Mouse (Mus musculus): ENCODE results near the gene Lgr5. TPM values are rescaled to one million over a fixed set of nuclear protein-coding genes. Genes with fewer than 3 reads are reported as not detected.

The Lgr5 gene
- polyA plus RNA-seq, 2 experiments, result 0.76 to 0.84 TPM

DNA sequence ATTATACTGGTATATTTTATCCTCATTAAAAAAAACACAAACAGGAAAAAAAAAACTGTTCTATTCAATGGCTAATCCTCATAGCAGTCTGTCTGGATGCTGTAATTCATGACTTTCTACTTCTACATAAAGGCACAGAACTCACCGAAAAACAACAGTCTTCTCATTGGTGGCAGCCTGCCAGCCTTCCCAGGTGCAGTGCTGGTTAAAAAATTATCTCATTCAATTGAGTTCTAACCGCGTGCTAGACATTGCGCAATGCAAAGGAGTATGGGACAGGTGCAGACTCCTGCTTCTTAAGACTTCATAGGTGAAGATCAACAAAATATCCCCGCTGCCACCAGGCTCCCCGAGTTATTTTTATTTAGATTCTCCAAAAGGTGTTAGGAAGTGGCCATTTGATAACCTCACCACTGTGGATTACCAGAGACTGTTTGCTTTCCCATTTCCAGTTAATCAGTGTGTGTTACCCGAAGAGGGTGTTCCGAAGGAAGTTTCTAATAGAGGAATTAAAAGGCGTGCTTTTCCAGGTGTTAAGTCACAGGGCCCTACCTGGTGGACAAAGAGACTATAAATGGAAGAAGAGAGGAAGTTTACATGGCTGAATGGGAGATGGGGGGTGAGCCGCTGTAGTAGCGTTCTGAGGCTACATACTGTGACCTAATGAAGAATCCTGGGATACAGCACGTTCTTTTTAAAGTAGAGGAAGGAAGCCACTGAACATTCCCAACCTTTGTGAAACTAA is 26.3 kb downstream of the Lgr5 start:
- no peak for ATAC-seq (ENCODE audit: insufficient read depth)
- TF ChIP-seq EP300 (IDR thresholded peaks at IDR 0.05; ENCODE audit: low read depth) (no peak), CTCF (IDR thresholded peaks at IDR 0.05; ENCODE audit: low read depth) (no peak)
- no peak overlapping the region for H3K4me2 ChIP-seq (ENCODE audit: low read depth)
- no peak for DNase-seq (ENCODE audit: low read depth in 3 of 3, low spot score in 3 of 3)
- H3K9me3 ChIP-seq (ENCODE audit: control insufficient read depth, low read length), result no peaks in the 10 kb centered on the region
- H3K9ac ChIP-seq (replicated peaks), result no peak overlapping the region
- no peaks in the 10 kb centered on the region for H3K27me3 ChIP-seq (ENCODE audit: control insufficient read depth, insufficient read depth, low read length)
- 53% methylated on average over 12 of the region's 12 CpGs for WGBS (ENCODE audit: insufficient replicate concordance)
- H3K4me3 ChIP-seq (ENCODE audit: insufficient read depth in 1 of 2, low read depth in 2 of 2, low read length in 2 of 2), result no peak overlapping the region
- H3K27ac ChIP-seq, result no peak overlapping the region
- H3K36me3 ChIP-seq (replicated peaks; ENCODE audit: control insufficient read depth, insufficient read depth, low read depth), result no peaks in the 10 kb centered on the region
- no peaks in the 10 kb centered on the region for H3K4me1 ChIP-seq (replicated peaks; ENCODE audit: control insufficient read depth in 2 of 2, insufficient read depth in 2 of 2, low read length in 1 of 2)

DNA sequence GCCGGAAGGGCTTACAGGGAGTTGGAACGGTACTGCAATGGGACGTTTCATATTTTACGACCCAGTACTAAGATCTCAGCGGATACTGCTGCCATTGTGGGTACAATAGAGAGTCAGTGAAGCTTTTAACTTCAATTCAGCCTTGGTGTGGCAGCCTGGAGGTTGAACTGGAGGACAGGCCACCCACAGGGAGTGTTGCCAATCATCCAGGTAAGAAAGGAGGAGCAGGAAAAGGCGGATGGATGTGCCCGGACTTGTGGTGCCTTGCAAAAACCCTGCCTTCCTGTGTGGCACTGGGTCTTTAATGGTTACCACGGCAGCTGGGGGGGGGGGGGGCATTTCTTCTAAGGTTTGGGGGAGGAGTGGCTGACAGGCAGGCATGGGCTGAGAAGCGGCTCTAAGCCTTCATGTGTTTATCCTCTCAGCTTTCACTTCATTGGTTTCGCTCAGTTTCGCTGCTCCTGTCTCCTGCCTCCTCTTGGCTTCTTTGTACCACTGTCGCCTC is 30.8 kb downstream of the Lgr5 start:
- Histone ChIP-seq H3K4me1 (replicated peaks; ENCODE audit: control insufficient read depth in 2 of 2, insufficient read depth in 2 of 2, low read length in 1 of 2) (no peaks in the 10 kb centered on the region), H3K9me3 (ENCODE audit: control insufficient read depth, low read length) (no peaks in the 10 kb centered on the region), H3K27ac (no peak overlapping the region), H3K4me3 (ENCODE audit: insufficient read depth in 1 of 2, low read depth in 2 of 2, low read length in 2 of 2) (no peak overlapping the region), H3K9ac (replicated peaks) (no peak overlapping the region), H3K4me2 (ENCODE audit: low read depth) (no peak overlapping the region), H3K36me3 (replicated peaks; ENCODE audit: control insufficient read depth, insufficient read depth, low read depth) (no peaks in the 10 kb centered on the region), H3K27me3 (ENCODE audit: control insufficient read depth, insufficient read depth, low read length) (no peaks in the 10 kb centered on the region)
- no peak for ATAC-seq (ENCODE audit: insufficient read depth)
- 54% methylated on average over 11 of the region's 12 CpGs for WGBS (ENCODE audit: insufficient replicate concordance)
- TF ChIP-seq EP300 (IDR thresholded peaks at IDR 0.05; ENCODE audit: low read depth) (no peak), CTCF (IDR thresholded peaks at IDR 0.05; ENCODE audit: low read depth) (no peak)
- DNase-seq (ENCODE audit: low read depth in 3 of 3, low spot score in 3 of 3), result no peak

DNA sequence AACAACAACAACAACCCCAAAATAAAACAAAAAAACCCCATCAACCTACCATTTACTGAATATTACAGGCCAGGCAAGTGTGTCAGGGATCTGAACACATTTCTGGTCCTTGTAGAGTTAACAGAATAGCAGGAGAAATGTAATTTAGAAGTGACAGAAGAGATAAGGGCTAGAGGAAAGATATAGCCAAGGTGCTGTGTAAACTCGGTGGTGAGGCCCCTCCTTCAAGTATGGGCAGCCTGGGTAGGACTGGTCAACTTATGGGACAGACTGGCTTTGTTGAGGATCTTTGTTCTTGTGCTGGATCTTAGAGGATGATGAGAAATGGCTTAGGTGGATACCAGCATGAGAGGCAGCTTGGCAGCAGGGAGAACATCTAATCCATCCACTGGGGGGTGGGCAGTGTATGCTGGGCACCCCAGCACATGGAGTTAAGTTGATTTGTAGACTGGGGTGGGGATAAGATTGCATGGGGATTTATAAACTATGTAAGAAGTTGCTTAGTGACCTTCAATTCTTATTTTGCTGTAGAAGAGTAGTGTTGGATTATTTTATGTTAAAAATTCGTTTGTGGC is 32.3 kb downstream of the Lgr5 start:
- WGBS (ENCODE audit: insufficient replicate concordance), result 10% methylated on average over 2 of the region's 2 CpGs
- Histone ChIP-seq H3K36me3 (replicated peaks; ENCODE audit: control insufficient read depth, insufficient read depth, low read depth) (no peaks in the 10 kb centered on the region), H3K4me2 (ENCODE audit: low read depth) (no peak overlapping the region), H3K27me3 (ENCODE audit: control insufficient read depth, insufficient read depth, low read length) (no peaks in the 10 kb centered on the region), H3K4me1 (replicated peaks; ENCODE audit: control insufficient read depth in 2 of 2, insufficient read depth in 2 of 2, low read length in 1 of 2) (no peaks in the 10 kb centered on the region), H3K9me3 (ENCODE audit: control insufficient read depth, low read length) (no peaks in the 10 kb centered on the region), H3K4me3 (ENCODE audit: insufficient read depth in 1 of 2, low read depth in 2 of 2, low read length in 2 of 2) (no peak overlapping the region), H3K27ac (no peak overlapping the region), H3K9ac (replicated peaks) (no peak overlapping the region)
- no peak for TF ChIP-seq CTCF (IDR thresholded peaks at IDR 0.05; ENCODE audit: low read depth)
- TF ChIP-seq EP300 (IDR thresholded peaks at IDR 0.05; ENCODE audit: low read depth), result no peak
- no peak for ATAC-seq (ENCODE audit: insufficient read depth)
- no peak for DNase-seq (ENCODE audit: low read depth in 3 of 3, low spot score in 3 of 3)

DNA sequence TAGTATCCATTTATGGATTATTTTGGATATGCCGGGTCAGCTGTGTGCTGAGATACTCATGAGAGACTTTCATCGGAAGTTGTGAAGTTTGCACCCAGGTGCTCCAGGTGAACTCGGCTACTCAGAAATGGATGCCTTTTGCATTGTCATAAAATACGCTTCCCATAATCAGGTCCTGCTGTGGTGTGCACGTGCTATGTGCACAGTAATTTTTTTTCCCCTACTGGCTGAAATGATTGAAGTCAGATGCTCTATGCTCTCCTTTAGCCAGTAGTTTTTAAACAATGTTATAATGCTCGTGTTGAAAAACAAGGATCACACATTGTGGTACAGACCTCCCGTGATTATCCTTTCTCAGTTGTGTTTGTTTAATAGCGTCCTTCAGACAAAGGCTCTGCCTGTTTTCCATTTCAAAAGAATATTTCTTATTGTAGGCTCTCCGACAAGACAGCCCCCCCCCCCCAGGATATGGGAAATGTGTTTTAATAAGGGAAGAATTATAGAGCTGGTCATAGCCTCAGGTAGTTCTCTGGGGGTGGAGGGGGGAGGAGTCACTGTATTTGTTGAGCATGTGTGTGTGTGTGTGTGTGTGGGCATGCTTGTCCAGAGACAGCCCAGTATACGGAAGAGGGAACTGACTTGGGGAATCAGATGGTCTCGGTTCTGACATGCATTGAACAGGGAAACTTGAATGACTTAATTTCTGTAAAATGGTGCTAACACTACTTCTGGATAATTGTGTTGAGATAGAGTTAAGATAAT is 34.0 kb downstream of the Lgr5 start:
- Histone ChIP-seq H3K27me3 (ENCODE audit: control insufficient read depth, insufficient read depth, low read length) (no peaks in the 10 kb centered on the region), H3K36me3 (replicated peaks; ENCODE audit: control insufficient read depth, insufficient read depth, low read depth) (no peaks in the 10 kb centered on the region), H3K9me3 (ENCODE audit: control insufficient read depth, low read length) (no peaks in the 10 kb centered on the region), H3K4me3 (ENCODE audit: insufficient read depth in 1 of 2, low read depth in 2 of 2, low read length in 2 of 2) (no peak overlapping the region), H3K27ac (no peak overlapping the region), H3K4me1 (replicated peaks; ENCODE audit: control insufficient read depth in 2 of 2, insufficient read depth in 2 of 2, low read length in 1 of 2) (no peaks in the 10 kb centered on the region), H3K4me2 (ENCODE audit: low read depth) (no peak overlapping the region), H3K9ac (replicated peaks) (no peak overlapping the region)
- no peak for TF ChIP-seq EP300 (IDR thresholded peaks at IDR 0.05; ENCODE audit: low read depth)
- TF ChIP-seq CTCF (IDR thresholded peaks at IDR 0.05; ENCODE audit: low read depth), result no peak
- no peak for ATAC-seq (ENCODE audit: insufficient read depth)
- no peak for DNase-seq (ENCODE audit: low read depth in 3 of 3, low spot score in 3 of 3)
- 71% methylated on average over 11 of the region's 11 CpGs for WGBS (ENCODE audit: insufficient replicate concordance)

DNA sequence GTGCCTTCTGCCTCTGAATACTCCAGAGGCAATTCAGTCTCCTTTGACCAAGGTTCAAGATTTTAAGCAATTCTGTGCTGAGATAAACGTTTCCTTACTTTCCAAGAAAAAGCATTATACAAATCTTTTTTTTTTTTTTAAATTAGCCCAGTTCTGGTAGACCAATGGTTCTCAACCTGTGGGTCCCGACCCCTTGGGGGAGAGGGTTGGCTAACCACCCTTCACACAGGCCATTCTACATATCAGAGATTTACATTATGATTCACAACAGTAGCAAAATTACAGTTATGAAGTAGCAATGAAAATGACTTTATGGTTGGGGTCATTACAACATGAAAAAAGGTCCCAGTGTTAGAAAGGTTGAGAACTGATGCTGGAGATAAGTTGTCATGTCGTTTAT is 36.5 kb downstream of the Lgr5 start:
- WGBS (ENCODE audit: insufficient replicate concordance), result 46% methylated on average over 3 of the region's 3 CpGs
- Histone ChIP-seq H3K4me2 (ENCODE audit: low read depth) (no peak overlapping the region), H3K4me3 (ENCODE audit: insufficient read depth in 1 of 2, low read depth in 2 of 2, low read length in 2 of 2) (no peak overlapping the region), H3K9me3 (ENCODE audit: control insufficient read depth, low read length) (no peaks in the 10 kb centered on the region), H3K27ac (no peak overlapping the region), H3K36me3 (replicated peaks; ENCODE audit: control insufficient read depth, insufficient read depth, low read depth) (no peaks in the 10 kb centered on the region), H3K9ac (replicated peaks) (no peak overlapping the region), H3K27me3 (ENCODE audit: control insufficient read depth, insufficient read depth, low read length) (no peaks in the 10 kb centered on the region), H3K4me1 (replicated peaks; ENCODE audit: control insufficient read depth in 2 of 2, insufficient read depth in 2 of 2, low read length in 1 of 2) (no peaks in the 10 kb centered on the region)
- DNase-seq (ENCODE audit: low read depth in 3 of 3, low spot score in 3 of 3) (no peak), ATAC-seq (ENCODE audit: insufficient read depth) (no peak)
- no peak for TF ChIP-seq EP300 (IDR thresholded peaks at IDR 0.05; ENCODE audit: low read depth)
- no peak for TF ChIP-seq CTCF (IDR thresholded peaks at IDR 0.05; ENCODE audit: low read depth)
